Mouse (Mus musculus) lung, embryonic 14.5 days (tissue): ENCODE data around the gene Il12rb1. TPM values are rescaled to one million over a fixed set of nuclear protein-coding genes. Genes with fewer than 3 reads are reported as not detected.

Experiments
- ATAC-seq: fragments of 200-750 bp; cut with Nextera tagmentation; 2 replicates; pipeline ENCODE4 v1.8.0; 2017; ENCODE audit warnings: mild to moderate bottlenecking, moderate TSS enrichment, moderate library complexity; ENCODE audit not compliant: insufficient read depth
- DNase-seq: peaks from one replicate; pipeline ENCODE4 v3.0.0-alpha.2; 2015
- H3K27ac ChIP-seq: fragments of 300-500 bp; sonication (generic); 2 replicates; pipeline ENCODE4 v1.5.1; 2014; ENCODE audit warnings: low read depth, mild to moderate bottlenecking, moderate library complexity
- H3K27me3 ChIP-seq: fragments of 300-500 bp; sonication (generic); 2 replicates; pipeline ENCODE4 v1.6.1; 2014; ENCODE audit warnings: low read length, control low read depth; ENCODE audit not compliant: insufficient read depth
- H3K36me3 ChIP-seq: fragments of 300-500 bp; sonication (generic); 2 replicates; pipeline ENCODE4 v1.6.1; 2014; ENCODE audit warnings: control low read depth; ENCODE audit not compliant: insufficient read depth
- H3K4me1 ChIP-seq: fragments of 300-500 bp; sonication (generic); 2 replicates; pipeline ENCODE4 v1.6.1; 2014; ENCODE audit warnings: antibody characterized with exemption, control low read depth; ENCODE audit not compliant: insufficient read depth
- H3K4me2 ChIP-seq: fragments of 300-500 bp; sonication (generic); 2 replicates; pipeline ENCODE4 v1.6.1; 2014; ENCODE audit warnings: mild to moderate bottlenecking
- H3K4me3 ChIP-seq: fragments of 300-500 bp; sonication (generic); 2 replicates; pipeline ENCODE4 v1.5.1; 2014; ENCODE audit warnings: low read depth, low read length
- H3K9ac ChIP-seq: fragments of 300-500 bp; sonication (generic); 2 replicates; pipeline ENCODE4 v1.6.1; 2014
- H3K9me3 ChIP-seq: fragments of 300-500 bp; sonication (generic); 2 replicates; pipeline ENCODE4 v1.6.1; 2016; ENCODE audit warnings: low read depth, low read length, control low read depth
- CTCF ChIP-seq: IDR thresholded peaks from 2 replicates; pipeline ENCODE4 v1.5.1; 2016; ENCODE audit warnings: antibody characterized with exemption, low read depth
- WGBS: fragments of 180-500 bp; shearing (Covaris S2); extraction: QIAGEN DNeasy Blood & Tissue Kit; methylation state at CpG from one replicate; pipeline ENCODE4 v1.1.7; 2014; 5-methylcytosine and 5-hydroxymethylcytosine counted together
- polyA plus RNA-seq: library from polyadenylated mRNA; unstranded; fragments of >200 nt; fragmentation: Nextera tagmentation; extraction: Ambion mirVana; gene quantifications from 2 replicates; pipeline ENCODE4 v1.2.1, GENCODE M21; 2014

The Il12rb1 gene
- polyA plus RNA-seq, 1 experiment from 2014 or later: 0.17 TPM

DNA sequence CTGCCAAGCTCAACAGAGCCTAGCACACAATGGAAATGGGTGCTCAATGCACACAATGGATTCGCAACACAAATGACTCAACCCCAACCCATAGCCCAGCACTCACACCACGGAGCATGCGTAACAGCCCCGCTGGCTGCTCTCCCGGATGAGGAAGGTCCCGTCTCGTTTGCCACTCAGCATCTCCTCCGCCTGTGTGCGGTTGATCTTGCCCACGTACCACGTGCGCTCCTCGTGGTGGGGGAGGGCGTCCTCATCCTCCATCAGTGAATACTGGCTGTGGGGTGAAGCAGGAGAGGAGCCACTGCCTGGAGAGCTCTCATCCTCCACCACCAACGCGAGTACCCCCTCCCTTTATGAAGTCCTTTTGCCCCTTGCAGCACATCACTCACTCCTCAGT lies 39.3 kb upstream of the Il12rb1 start:
- no peak for ATAC-seq
- Histone ChIP-seq H3K36me3 (peaks cover 61% of the 10 kb centered on the region), H3K27me3 (no peaks in the 10 kb centered on the region), H3K4me3 (no peak overlapping the region), H3K4me2 (no peak overlapping the region), H3K9ac (no peak overlapping the region), H3K4me1 (no peaks in the 10 kb centered on the region), H3K27ac (no peak overlapping the region), H3K9me3 (no peaks in the 10 kb centered on the region)
- no peak for TF ChIP-seq CTCF
- no peak for DNase-seq
- 79% methylated on average over 16 of the region's 16 CpGs for WGBS

DNA sequence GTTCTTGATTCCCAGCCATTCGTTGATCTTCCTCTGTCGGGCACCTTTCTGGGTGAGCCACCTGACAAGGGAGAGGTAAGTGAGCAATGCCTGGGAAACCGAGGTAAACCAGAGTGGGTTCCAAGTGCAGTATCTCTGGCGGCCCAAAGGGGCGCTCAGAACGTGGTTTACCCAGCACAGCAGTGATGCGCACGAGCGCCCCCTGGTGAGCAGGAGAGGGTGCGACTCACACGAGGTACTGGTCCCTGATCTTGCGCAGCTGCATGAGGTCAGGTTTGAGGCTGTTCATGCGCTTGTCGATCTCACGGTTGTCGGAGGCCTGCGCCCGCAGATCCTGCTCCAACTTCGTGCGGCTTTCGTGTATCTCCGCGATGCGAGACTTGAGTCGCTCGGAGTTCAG lies 38.9 kb upstream of the Il12rb1 start:
- 4% methylated on average over 26 of the region's 26 CpGs for WGBS
- H3K4me3 ChIP-seq: no peak overlapping the region
- peak; percentile 100 for TF ChIP-seq CTCF
- H3K4me2 ChIP-seq: no peak overlapping the region
- no peak overlapping the region for H3K9ac ChIP-seq
- no peaks in the 10 kb centered on the region for H3K27me3 ChIP-seq
- ATAC-seq (peak; percentile 39), DNase-seq (peak; percentile 98)
- peaks cover 65% of the 10 kb centered on the region for H3K36me3 ChIP-seq
- no peak overlapping the region for H3K27ac ChIP-seq
- no peaks in the 10 kb centered on the region for H3K4me1 ChIP-seq
- no peaks in the 10 kb centered on the region for H3K9me3 ChIP-seq

DNA sequence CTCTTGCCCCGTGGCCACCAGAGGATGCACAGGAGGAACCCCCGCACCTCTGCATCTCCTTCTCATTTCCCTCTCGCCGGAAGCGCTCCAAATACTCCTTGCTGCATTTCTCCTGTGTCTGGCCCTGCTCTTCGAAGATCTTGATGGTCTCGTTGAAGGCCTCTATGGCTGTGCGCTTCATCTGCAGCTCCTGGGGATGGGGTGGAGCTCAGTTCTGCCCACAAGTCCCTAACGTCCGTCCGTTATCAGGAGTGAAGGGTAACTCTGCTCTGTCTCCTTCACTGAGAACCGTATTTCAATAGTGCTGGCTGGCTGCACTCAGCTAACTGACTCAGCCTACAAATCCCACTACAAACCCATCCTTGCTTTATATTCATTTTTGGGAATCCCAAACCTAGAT lies 38.4 kb upstream of the Il12rb1 start:
- no peak for TF ChIP-seq CTCF
- Histone ChIP-seq H3K36me3 (peaks cover 70% of the 10 kb centered on the region), H3K4me1 (0 out of 2 replicates have a peak, but pooled peaks cover 3% of the 10 kb centered on the region)

DNA sequence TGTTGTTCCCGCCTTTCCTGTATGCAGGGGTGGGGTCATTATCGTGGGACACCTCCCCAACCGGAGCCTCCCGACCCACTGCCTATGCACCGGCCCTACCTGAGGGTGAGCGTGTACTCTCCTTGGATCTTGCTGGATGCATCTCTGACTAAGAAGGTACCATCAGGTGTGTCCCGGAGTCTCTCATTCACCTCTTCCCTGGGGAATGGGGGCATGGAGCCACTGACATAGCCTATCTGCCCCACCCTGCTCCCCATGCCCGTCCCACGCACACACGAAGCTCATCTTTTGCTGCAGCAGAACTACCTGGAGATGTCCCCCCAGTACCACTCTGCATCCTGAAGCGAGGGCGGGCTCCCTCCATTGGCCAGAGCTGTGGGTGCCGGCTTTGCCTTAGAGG lies 37.5 kb upstream of the Il12rb1 start:
- Histone ChIP-seq H3K9ac (no peak overlapping the region), H3K27me3 (no peaks in the 10 kb centered on the region), H3K36me3 (peaks cover 72% of the 10 kb centered on the region), H3K9me3 (no peaks in the 10 kb centered on the region), H3K4me3 (no peak overlapping the region), H3K4me2 (no peak overlapping the region), H3K27ac (no peak overlapping the region), H3K4me1 (peaks cover 11% of the 10 kb centered on the region)
- DNase-seq (no peak), ATAC-seq (no peak)
- WGBS: 85% methylated on average over 13 of the region's 13 CpGs
- no peak for TF ChIP-seq CTCF

More for the DNA sequence above, 38.4 kb upstream of the Il12rb1 start:
- H3K4me3 ChIP-seq: no peak overlapping the region
- DNase-seq (no peak), ATAC-seq (no peak)
- H3K27me3 ChIP-seq: no peaks in the 10 kb centered on the region
- no peak overlapping the region for H3K27ac ChIP-seq
- no peaks in the 10 kb centered on the region for H3K9me3 ChIP-seq
- 67% methylated on average over 12 of the region's 12 CpGs for WGBS
- no peak overlapping the region for H3K4me2 ChIP-seq
- H3K9ac ChIP-seq: no peak overlapping the region

DNA sequence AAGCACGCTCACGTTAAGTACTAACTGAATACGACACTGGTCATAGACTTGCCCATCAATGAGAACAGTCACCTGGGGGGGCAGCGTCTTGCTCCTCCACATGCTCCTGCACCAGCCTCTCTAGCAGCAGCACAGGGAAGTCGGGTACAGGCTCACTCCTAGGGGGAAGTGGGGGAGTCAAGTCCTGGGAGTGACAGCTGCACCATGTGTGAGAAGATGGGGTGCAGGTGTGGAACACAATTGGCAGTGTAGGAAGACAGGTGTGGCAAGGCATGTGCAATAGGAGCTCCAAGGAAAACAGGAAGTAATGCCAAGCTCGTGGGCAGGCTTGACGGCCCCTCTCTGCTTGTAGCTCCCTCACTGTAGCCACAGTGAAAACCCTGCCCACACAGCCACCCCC lies 37.0 kb upstream of the Il12rb1 start:
- Histone ChIP-seq H3K4me3 (no peak overlapping the region), H3K27me3 (no peaks in the 10 kb centered on the region), H3K4me2 (no peak overlapping the region), H3K9ac (no peak overlapping the region), H3K36me3 (peaks cover 72% of the 10 kb centered on the region), H3K9me3 (no peaks in the 10 kb centered on the region), H3K27ac (no peak overlapping the region), H3K4me1 (peaks cover 11% of the 10 kb centered on the region)
- no peak for ATAC-seq
- no peak for DNase-seq
- WGBS: 81% methylated on average over 7 of the region's 7 CpGs
- TF ChIP-seq CTCF: no peak

DNA sequence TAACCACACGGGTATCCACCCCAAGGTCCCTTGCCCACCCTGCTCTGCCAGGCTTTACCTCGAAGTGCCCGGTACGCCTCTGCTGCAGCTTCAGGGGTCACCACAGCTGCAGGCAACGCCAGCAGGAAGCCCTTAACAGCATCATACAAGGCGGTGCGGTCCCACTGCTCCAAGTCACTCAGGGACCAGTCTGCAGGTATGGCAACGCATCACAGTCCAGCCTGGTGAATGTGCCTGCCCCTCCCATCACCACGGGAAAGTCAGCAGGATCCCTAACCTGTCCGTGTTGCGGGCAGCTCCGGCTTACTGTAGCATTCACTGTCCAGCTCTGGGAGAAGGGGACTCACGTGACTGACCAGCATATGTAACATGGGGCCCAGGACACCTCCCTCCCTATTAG lies 36.2 kb upstream of the Il12rb1 start:
- no peak overlapping the region for H3K4me2 ChIP-seq
- peaks cover 11% of the 10 kb centered on the region for H3K4me1 ChIP-seq
- peaks cover 72% of the 10 kb centered on the region for H3K36me3 ChIP-seq
- no peak overlapping the region for H3K27ac ChIP-seq
- TF ChIP-seq CTCF: no peak
- no peak overlapping the region; the same call in 1 of the 2 replicates for H3K4me3 ChIP-seq
- ATAC-seq: no peak
- H3K9me3 ChIP-seq: no peaks in the 10 kb centered on the region
- H3K9ac ChIP-seq: no peak overlapping the region
- WGBS: 90% methylated on average over 13 of the region's 13 CpGs
- no peak for DNase-seq
- H3K27me3 ChIP-seq: no peaks in the 10 kb centered on the region

DNA sequence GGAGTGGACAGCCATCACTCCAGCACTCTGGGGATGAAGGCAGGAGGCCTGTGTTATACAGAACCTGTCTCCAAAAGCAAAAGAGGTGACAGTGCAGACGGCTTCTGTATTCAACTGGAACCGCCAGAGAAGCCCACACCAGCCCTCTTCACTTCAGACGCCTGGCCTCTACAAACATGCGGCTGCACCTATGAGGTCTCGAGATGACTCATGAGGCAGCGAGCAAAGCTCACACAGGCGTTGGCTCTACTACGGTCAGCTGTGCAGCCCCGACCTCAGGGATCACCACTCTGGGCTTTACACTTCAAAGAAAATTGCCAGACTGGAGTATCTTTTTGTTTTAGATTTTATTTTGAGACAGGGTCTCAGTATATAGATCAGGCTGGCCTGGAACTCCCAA lies 35.4 kb upstream of the Il12rb1 start:
- 73% methylated on average over 9 of the region's 9 CpGs for WGBS
- H3K4me2 ChIP-seq: no peak overlapping the region
- no peak for ATAC-seq
- no peak overlapping the region for H3K4me3 ChIP-seq
- H3K27me3 ChIP-seq: no peaks in the 10 kb centered on the region
- no peak for TF ChIP-seq CTCF
- no peak overlapping the region for H3K9ac ChIP-seq
- H3K27ac ChIP-seq: no peak overlapping the region; the same call in 1 of the 2 replicates
- H3K36me3 ChIP-seq: peaks cover 69% of the 10 kb centered on the region
- no peaks in the 10 kb centered on the region for H3K9me3 ChIP-seq
- DNase-seq: no peak
- peaks cover 14% of the 10 kb centered on the region for H3K4me1 ChIP-seq

DNA sequence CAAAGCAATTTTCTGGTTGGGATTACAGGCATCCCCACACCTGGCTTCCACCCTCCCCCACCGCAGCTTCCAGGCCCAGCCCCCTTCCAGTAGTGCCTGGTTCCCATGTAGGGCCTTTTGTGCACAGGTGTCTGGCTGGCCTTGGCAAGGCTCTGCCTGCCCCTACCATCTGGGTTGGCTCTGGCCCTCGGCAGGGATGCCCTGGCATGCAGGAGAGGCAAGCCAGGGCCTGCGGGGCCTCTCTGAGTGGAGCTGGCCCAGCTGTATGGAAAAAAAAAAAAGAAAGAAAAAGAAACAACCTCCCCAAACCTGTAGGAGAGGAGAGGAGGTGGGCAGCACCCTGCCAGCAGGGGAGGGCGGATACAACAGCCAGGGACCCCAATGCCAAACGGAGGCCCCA lies 34.8 kb upstream of the Il12rb1 start:
- H3K27ac ChIP-seq: peak overlapping the region; percentile 54
- H3K36me3 ChIP-seq: peaks cover 68% of the 10 kb centered on the region
- peaks cover 17% of the 10 kb centered on the region for H3K4me1 ChIP-seq

More for the DNA sequence above, 34.8 kb upstream of the Il12rb1 start:
- WGBS: 77% methylated on average over 5 of the region's 5 CpGs
- DNase-seq: no peak
- H3K4me3 ChIP-seq: no peak overlapping the region
- H3K9me3 ChIP-seq: no peaks in the 10 kb centered on the region
- no peak for ATAC-seq
- no peak for TF ChIP-seq CTCF
- H3K27me3 ChIP-seq: no peaks in the 10 kb centered on the region
- H3K4me2 ChIP-seq: peak overlapping the region; percentile 37
- peak overlapping the region; percentile 42 for H3K9ac ChIP-seq
